Mouse (Mus musculus) hindlimb bud, embryonic 11.5 days (tissue): ENCODE measurements around the gene Prpf19.

Experiments
- DNase-seq: peaks from one replicate; pipeline ENCODE4 v3.0.0-alpha.2; 2012; ENCODE audit warnings: low read depth, low spot score; ENCODE audit errors: extremely low spot score

Gene Prpf19

DNA sequence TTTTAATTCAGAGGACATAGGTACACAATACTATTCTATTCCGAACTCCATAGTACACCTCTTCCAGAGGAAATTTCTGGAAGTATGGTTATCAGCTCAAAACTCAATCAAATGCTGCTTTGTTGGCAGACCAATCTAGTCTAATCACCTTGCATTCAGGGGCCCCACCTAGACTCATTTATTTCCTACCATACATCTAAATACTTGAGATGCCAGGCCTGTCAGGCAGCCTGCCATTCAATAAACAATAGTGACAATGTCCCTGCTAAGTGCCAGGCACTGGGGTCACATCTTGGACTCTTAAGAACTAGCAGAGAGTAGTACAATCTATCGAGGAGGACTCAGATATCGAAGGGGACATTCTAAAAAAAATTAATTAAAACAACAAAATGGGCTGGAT, 2.8 kb upstream of the Prpf19 start:
- DNase-seq: no peak

DNA sequence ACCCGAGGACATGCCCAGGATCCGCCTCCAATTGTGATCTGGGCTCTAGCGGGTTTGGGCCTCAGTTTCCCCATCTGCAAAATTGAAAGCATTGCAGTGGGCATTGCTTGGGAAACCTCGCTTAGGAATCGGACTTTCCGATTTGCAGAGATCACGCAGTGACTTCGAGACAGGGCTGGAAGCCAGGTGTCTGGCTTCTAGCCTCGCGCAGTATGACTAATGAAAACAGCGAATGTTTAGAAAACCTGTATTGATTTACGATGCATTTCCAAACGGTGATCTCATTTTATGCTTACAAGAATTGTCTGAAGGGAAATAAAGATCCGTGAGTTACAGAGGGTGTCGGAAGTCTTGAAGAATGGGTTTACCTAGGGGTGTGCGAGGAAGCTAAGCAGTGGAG, 677 bp downstream of the Prpf19 start:
- DNase-seq: no peak

DNA sequence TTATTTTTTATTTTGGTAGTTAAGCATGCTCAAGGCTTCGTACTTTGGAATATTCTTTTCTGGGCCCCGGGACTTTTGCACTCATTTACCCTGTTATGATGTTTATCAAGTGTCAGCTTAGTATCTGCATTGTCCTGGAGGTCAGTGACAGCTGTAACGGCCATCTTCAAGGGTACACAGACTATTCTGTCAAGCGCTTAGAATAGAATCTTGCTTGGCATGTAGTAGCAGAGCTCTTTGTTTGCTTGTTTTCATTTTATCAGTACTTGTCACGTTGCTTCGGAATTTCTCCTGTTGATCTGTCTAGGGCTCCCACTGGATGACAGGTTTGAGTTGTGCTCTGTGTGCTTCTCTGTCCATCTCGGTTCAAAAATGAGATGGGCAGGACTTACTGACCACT, 1.8 kb downstream of the Prpf19 start:
- DNase-seq: no peak

DNA sequence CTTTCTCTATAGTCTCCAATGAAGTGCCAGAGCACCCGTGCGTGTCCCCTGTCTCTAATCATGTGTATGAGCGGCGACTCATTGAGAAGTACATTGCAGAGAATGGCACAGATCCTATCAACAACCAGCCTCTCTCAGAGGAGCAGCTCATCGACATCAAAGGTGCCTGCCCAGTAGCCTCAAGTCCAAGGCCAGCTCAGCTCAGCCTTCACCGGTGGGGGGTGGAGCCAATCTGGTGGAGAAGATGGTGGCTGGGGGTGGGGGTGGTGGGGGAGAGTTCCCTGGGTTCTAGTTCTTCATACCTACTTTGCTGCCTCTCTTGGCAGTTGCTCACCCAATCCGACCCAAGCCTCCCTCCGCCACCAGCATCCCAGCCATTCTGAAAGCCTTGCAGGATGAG, 2.5 kb downstream of the Prpf19 start:
- DNase-seq: no peak

DNA sequence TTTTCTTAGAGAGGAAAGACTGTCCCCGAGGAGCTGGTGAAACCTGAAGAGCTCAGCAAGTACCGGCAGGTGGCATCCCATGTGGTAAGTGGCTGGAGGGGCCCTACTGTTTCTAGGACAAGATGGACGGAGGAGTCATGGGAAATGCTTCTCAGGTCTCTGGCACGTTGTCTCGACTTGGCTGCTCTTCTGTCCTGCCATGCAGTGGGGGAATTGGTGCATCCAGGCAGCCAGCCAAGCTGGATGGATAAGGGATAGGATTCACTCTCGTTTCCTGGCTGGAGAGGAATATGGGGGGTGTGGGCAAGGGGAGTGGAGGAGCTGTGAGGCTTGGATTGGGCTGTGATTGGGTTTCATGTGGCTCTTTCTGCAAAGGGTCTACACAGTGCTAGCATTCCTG, 5.3 kb downstream of the Prpf19 start:
- no peak for DNase-seq

DNA sequence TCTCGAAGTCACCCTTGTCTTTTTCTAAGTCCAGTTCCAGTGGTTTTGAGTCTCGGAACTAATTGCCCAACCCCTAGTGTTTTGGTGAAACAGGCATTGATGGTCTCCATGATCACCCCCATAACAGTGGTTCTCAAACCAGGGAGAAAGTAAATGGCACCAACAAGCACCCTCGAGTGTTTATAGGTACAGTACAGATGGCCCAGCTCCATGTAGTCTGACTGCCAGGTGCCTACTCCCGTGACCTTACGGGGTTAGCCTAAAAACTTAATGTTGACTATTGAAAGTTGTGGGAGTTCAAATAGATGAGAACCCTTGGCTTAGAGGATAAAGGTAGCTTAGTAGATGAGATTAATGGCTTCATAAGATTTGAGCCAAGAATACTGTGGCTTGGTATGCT, 6.0 kb downstream of the Prpf19 start:
- no peak for DNase-seq

DNA sequence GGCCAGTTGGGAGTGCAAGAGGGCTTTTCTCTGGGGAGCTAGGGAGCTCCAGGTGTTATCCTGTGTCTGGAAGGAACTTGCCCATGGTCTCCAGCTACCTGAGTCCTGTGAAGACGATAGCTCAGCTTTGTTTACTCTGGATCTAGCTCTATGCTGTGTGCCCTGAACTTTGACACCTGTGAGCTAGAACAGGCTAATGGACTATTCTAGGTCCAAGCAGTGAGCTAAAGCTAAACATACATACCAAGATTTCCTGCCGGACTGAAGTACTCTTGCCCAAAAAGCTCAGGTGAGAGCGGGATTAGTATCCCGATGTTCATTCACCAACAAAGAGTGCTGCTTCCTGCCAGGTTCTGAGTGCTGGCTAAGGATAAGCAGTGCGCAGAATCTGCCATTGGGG, 9.5 kb downstream of the Prpf19 start:
- DNase-seq: no peak

DNA sequence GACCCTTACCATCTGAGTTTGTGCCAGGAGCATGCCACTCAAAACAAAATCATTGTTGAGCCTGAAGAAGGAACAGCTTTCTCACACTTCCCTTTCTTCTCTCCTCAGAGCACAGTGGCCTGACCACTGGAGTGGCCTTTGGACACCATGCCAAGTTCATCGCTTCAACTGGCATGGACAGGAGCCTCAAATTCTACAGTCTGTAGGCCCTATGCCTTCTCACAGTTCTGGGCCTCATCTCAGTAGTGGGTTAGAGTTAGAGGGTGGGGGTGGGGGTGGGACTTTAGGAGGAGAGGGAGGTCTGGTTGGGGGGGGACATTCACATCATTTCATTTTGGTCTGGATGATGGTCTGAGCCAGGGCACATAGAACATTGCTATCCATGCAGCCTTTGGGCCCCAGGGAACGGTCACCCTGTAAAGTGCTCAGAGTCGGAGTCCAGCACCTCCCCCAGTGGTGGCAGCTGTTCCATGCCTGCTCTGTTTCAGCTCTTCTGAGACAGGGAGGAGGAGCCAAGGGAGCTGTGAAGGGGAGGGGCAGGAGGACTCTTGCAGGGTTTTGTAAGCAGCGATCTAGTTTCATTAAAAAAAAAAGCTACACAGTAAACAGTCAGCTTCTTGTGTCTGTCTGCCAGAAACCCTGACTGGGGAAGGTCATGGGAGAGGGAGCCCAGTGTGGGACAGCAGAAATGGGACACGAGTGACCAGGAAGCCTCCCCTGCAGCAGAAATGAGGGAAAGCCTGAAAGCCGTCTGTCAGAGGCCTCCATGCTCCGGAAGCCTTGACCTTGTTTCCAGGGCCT, 10.1 kb downstream of the Prpf19 start:
- no peak for DNase-seq

DNA sequence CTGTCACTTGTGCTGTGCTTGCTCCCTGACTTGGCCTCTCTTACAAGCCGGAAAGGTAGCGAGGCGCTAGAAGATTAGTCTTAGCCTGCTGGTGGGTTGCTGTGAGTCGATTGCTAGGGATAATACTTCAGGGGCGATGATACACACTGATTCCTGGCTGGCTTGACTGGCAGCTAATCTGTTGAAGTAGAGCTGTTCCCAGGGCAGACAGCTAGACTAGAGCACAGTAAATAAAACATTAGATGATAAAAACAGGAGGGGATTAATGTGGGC, 10.6 kb downstream of the Prpf19 start:
- no peak for DNase-seq

DNA sequence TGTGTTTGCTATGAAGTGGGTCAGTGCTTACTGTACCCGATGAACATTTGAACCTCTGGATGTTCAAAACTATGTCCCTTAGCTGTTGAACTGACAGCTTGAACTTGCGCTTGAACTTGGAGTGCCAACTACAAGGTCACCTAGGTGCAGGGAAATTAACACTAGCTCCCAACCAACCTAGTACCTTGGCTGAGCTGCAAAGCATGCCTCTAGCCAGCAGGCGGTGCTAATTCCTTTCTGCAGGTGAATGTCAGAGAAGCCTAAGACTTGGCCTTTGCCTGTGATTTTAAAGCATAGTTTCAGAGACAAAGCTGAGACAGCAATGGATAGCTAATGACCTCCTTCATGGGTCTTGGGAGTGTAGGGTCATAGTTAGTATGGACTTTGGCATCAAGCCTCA, 12.9 kb downstream of the Prpf19 start:
- no peak for DNase-seq

DNA sequence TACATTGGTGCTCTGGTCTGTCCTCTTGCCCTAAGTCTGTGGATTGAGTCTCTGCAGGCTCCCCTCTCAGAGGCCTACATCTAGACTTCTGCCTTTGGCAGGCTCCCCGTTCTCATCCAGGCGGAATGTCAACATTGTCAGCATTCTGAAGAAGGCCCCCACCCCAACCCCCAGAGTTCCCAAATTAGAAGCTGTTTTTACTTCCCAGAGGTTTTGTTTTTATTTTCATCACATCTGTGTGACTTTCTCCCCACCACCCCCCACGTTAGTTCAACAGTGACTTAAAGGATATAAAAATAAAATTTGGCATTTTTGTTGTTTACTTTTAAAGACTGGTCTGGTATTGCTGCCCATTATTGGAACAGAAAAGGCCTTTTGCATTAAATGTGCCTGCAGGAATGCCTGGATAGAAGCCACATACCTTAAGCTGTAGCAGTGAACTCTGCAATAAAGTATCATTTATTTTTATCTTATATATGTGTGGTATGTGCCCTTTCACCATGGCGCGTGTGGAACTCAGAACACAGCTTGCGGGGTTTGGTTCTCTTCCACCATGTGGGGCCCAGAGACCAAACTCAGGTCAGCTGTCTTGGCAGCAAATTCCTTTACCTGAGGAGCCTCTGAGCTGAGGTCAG, 14.2 kb downstream of the Prpf19 start:
- DNase-seq: no peak

DNA sequence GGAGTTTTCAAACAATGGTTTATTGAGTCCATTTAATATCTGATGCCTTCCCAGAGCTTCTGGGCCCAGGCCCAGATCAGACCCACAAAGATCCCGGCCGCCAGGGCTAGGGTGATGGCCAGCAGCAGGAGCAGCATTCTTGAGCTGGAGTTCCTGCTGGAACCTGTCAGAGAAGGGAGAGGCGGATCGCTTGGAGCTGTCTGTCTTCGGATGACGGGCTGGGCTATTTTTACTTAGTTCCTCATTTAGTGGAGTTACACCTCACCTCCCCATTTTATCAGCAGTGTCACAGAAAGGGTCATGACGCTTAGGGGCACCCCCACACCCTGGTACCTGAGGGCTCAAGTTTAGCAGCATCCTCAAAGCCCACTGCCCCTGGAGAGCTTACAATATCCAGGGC, 19.3 kb downstream of the Prpf19 start:
- DNase-seq: no peak

DNA sequence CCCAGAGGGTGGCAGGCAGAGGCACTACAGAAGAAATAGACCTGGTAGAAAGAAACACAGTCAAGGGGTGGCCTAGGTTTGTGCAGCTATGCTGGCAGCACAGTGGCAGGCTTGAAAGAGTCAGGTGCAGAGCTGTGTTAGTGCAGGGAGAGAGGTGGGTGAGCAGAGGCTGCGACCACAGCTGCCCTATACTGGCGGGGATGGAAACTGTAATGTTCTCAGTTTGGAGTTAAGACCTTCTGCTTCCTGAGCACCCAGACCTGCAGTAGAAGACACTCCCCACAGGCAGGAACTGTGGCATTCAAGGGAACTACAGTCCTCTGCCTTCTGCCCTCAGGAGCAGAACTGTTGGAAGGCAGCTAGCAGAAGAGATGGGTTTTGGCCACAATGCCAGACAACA, 19.8 kb downstream of the Prpf19 start:
- DNase-seq: no peak

DNA sequence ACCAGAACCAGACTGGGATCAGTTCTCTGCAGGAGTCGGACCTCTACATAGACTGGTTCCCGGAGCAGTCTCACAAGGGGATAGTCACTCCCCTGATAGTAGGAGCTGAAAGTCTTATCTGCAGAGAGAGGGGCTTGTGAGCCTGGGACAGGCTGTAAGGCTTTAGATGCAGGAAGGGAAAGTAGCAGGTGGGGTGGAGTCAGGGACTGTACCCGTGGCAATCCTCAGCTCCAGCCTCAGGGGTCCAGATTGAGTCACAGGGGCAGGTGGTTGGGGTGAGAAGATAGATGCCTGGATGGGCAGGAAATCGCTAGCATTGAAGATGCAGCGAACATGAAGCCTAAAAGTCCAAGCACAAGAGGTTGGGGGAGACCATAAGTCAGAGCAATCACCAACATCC, 21.5 kb downstream of the Prpf19 start:
- no peak for DNase-seq

DNA sequence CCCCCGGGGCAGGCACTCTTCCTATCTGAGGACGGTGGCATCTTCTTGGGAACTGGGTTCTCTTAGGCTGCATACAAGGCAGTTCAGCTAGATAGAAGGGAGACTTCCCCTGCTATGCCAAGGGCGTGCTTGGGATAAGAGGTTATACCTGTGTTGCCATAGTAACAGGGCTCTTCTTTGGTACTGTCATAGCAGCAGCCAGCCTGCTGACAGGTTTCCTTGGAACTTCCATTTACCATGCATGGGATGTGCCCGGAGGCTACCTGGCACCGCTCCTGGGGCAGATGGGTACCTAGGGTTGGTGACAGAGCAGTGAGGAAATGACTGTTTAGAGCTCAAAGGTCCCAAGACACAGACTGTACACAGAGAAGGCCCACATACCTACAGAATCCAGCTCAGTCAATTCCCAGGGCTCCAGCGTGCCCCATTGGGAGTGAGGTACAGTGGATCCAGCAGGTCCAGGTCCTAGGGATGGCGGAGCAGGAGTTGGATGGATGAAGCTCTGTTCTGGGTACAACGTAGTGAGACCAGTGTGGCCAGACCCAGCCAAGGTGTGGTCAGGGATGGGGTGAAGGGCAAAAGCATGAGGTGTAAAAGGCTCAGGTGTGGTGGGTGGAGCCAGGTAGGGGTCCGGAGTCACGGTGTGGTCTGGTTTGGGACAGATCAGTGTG, 23.4 kb downstream of the Prpf19 start:
- no peak for DNase-seq

DNA sequence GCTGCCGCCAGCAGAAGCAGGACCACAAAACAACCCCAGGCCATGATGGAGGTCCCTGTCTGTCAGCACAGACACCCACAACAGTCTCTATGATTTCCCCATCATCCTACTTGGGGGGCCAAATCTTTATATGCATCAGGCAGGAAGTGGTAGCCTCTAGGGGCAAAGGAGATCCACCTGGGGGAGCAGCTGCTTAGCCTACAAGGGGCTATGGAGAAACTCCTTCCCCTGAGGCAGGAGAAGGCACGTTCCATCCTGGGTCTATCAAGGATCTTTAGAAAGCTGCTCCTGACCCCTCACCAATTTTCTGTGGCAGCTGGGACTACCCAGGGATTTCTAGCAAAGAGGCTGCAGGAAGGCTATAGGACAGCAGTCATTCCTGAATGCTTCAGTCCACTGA, 25.5 kb downstream of the Prpf19 start, which contains the start of gene Zp1:
Gene Zp1 (minus strand): TSS at position 101 of the 400 bp plus-strand sequence.
- no peak for DNase-seq

DNA sequence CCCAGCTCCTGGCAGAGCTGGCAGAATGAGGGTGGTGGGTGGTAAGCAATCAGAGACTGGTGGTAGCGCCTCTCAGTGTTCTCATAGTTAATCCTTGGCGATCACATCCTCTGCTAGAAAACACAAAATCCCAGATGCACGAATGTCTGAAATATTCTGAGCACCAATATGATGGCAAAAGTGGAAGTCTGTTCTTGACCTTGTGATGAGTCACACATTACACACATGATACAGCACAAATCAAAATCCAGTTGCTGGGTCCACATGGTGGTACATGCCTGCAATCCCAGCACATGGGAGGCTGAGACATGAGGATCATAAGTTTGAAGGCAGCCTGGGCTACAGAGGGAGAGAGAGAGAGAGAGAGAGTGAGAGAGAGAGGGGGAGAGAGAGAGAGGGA, 26.0 kb downstream of the Prpf19 start:
- no peak for DNase-seq

DNA sequence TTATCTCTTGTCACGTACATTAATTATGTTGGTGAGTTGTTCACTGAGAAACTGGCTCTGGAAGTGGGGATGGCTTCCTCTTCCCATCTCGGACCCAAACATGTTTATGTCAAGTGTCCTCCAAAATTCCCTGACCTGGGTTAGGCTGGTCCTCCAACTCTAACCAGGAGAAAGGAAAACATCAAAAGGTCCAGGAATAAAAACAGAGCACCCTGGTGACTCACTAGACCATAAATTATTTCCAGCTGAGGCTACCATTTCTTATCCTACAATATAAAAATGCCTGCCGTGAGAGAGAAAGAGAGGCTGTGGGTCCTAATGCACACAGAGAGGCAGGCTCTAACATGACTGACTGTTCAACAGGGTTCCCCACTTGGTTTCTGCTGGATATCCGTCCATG, 29.2 kb downstream of the Prpf19 start:
- no peak for DNase-seq

DNA sequence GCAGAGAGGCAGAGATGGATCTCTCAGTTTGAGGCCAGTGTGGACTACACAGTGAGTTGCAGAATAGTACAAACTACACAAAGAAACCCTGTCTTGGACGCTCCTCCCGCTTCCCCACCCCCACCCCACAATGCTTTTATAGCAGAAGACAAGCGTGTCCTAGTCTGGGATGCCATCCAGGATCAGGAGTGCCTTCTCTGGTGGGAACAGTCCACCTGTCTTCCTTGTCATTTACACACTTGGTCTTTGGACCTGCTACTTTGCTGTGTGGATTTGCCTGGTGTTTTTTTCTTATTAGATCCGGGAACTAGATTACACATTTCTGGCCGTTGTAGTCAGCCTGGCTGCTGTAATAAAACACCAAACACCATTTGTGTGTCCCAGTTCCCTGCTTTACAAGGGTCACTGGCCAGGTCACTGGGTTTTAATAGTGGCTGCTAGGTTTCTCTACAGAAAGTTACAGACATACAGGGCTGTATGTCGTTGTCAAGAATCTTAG, 31.1 kb downstream of the Prpf19 start:
- DNase-seq: no peak

DNA sequence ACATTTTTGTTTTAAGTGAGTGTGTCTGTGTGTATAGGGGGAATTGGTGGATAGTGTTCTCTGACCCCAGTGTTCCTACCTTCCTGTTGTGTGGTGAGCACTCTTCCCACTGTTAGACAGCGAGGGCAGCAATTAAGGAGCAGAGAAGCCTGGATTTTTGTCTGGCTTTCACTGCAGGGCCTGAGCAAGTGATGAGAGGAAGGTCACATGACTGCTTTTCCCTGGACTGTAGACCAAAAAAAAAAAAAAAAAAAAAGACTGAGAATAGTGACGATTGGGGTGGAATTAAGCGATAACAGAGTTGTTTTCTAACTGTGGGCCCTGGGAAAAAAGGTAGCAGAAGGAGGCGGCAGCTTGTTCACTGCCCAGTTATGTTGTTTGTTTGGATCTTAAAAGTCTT, 31.6 kb downstream of the Prpf19 start:
- no peak for DNase-seq

DNA sequence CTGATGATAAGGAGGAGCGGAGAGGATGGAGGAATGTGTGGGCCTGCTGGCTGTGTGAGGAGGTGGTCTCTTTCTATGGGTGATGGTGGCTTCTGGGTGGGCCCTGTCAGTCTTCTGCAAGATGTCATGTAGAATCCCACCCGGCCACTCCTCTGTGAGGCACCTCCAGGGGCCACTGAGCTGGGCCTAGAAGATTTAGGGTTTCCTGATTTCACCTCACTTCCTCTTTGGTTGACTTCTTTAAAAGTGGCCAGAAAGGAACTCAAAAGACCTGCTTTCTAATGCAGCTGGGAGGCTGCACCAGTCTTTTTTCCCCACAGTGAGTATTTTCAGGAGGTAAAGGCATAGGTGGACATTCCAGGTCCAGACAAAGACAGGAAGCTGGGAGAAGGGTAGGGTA, 35.6 kb downstream of the Prpf19 start:
- DNase-seq: no peak

DNA sequence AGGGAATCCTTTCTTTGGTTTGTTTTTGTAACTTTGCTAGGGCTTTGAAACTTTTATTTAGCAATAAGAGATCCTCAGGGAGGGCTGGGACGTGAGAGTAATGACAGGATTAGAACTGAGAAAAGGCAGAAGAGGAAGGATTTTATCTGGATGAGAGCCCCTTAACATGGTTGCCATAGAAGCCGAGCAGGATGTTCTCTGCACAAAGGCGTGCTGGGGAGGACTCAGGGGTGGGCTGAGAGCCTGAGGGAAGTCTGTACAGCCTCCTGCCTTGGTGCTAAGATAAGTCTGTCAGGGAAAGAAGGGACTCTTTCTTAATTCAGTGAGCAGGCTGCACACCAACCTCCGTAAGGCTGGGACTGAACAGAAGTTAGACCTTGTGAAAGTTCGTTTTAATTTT, 40.0 kb downstream of the Prpf19 start:
- no peak for DNase-seq
